Comparison of ENCODE assay signal across 9 mouse cellular contexts in genomic region chr9:110205526-110206404, GRCm38 (mm10). TPM values are rescaled to one million over a fixed set of nuclear protein-coding genes. Genes with fewer than 3 reads are reported as not detected.
A peak's percentile ranks its signal among the peaks of the same experiment; 100 is the strongest.
DNase-seq lines count a peak whose midpoint lies in the region; ATAC-seq lines count a peak whose summit lies in the region.
"Had no signal": no experiment of that assay in that cellular context is flagged by ENCODE, and none has a peak within 500 bp of the region (broad histone marks: within the 10 kb centered on the region; RNA-seq: fewer than 3 reads in every experiment).

No protein-coding gene starts in this region.

- no peaks in the 10 kb centered on the region for H3K27me3 ChIP-seq in heart, embryonic 12.5 days (replicated peaks)
- no peaks in the 10 kb centered on the region for H3K27me3 ChIP-seq in forebrain, embryonic 16.5 days (replicated peaks; ENCODE audit: control insufficient read depth, insufficient read depth, low read length)
- H3K27me3 ChIP-seq in neural tube, embryonic 12.5 days (replicated peaks): no peaks in the 10 kb centered on the region
- H3K27me3 ChIP-seq: stomach, embryonic 15.5 days had no signal

- ATAC-seq in heart, embryonic 12.5 days (ENCODE audit: insufficient number of reproducible peaks, low FRiP score): no peak
- peak; percentile 95 for ATAC-seq in forebrain, embryonic 16.5 days
- ATAC-seq in neural tube, embryonic 12.5 days (ENCODE audit: low FRiP score, low read depth): peak; percentile 94

- no peak overlapping the region for H3K4me2 ChIP-seq in heart, embryonic 12.5 days
- H3K4me2 ChIP-seq in forebrain, embryonic 16.5 days (ENCODE audit: low read length): no peak overlapping the region
- no peak overlapping the region; the same call in 1 of the 2 replicates for H3K4me2 ChIP-seq in neural tube, embryonic 12.5 days (replicated peaks)
- H3K4me2 ChIP-seq: stomach, embryonic 15.5 days had no signal

- H3K27ac ChIP-seq in heart, embryonic 12.5 days (ENCODE audit: poor library complexity, severe bottlenecking): peak overlapping the region; percentile 59; the same call in 1 of the 2 replicates
- H3K27ac ChIP-seq in forebrain, embryonic 16.5 days (ENCODE audit: low read length): peak overlapping the region; percentile 86
- H3K27ac ChIP-seq in neural tube, embryonic 12.5 days: peak overlapping the region; percentile 51
- H3K27ac ChIP-seq: stomach, embryonic 15.5 days had no signal

- 56% methylated on average over 15 of the region's 15 CpGs for WGBS in heart, embryonic 12.5 days
- WGBS in forebrain, embryonic 16.5 days: 7% methylated on average over 15 of the region's 15 CpGs
- WGBS in neural tube, embryonic 12.5 days: 31% methylated on average over 15 of the region's 15 CpGs

- H3K4me3 ChIP-seq in heart, embryonic 12.5 days: no peak overlapping the region
- no peak overlapping the region for H3K4me3 ChIP-seq in forebrain, embryonic 16.5 days (replicated peaks; ENCODE audit: low read length)
- H3K4me3 ChIP-seq in neural tube, embryonic 12.5 days: no peak overlapping the region
- H3K4me3 ChIP-seq: stomach, embryonic 15.5 days had no signal

- intact Hi-C loops in heart, postnatal 25 days (cut with DNase I): no loop called here

- no peaks in the 10 kb centered on the region for H3K9me3 ChIP-seq in heart, embryonic 12.5 days (replicated peaks)
- H3K9me3 ChIP-seq in forebrain, embryonic 16.5 days (ENCODE audit: control insufficient read depth, low read length): no peaks in the 10 kb centered on the region
- no peaks in the 10 kb centered on the region for H3K9me3 ChIP-seq in neural tube, embryonic 12.5 days
- H3K9me3 ChIP-seq: stomach, embryonic 15.5 days had no signal

- H3K4me1 ChIP-seq in heart, embryonic 12.5 days (replicated peaks): peaks cover 17% of the 10 kb centered on the region; the same call in 1 of the 2 replicates
- H3K4me1 ChIP-seq in forebrain, embryonic 16.5 days (replicated peaks; ENCODE audit: control insufficient read depth, insufficient read depth, low read length): peaks cover 27% of the 10 kb centered on the region
- peaks cover 15% of the 10 kb centered on the region for H3K4me1 ChIP-seq in neural tube, embryonic 12.5 days
- H3K4me1 ChIP-seq: stomach, embryonic 15.5 days had no signal

- DNase-seq in heart, postnatal 25 days (ENCODE audit: low spot score): no peak
- peak; percentile 54 for DNase-seq in left cerebral cortex, adult 11 months (ENCODE audit: low spot score)
- no peak for DNase-seq in thymus, postnatal 4 days
- DNase-seq in thymus, postnatal 25 days: no peak
- DNase-seq in lung, adult 18-20 months: no peak

- no peak overlapping the region for H3K9ac ChIP-seq in heart, embryonic 12.5 days
- H3K9ac ChIP-seq in forebrain, embryonic 16.5 days (replicated peaks; ENCODE audit: low read depth, low read length): no peak overlapping the region
- H3K9ac ChIP-seq in neural tube, embryonic 12.5 days: no peak overlapping the region; the same call in 1 of the 2 replicates
- H3K9ac ChIP-seq: stomach, embryonic 15.5 days had no signal

- H3K36me3 ChIP-seq in heart, embryonic 12.5 days: peaks cover 72% of the 10 kb centered on the region
- peaks cover 30% of the 10 kb centered on the region for H3K36me3 ChIP-seq in forebrain, embryonic 16.5 days (ENCODE audit: control insufficient read depth, insufficient read depth)
- peaks cover 67% of the 10 kb centered on the region for H3K36me3 ChIP-seq in neural tube, embryonic 12.5 days

RNA-seq across cellular contexts. Expression of gene Cspg5, which starts 37.8 kb away (rescaled TPM):
- polyA plus RNA-seq in heart, embryonic 12.5 days (2016; fragmentation: Nextera tagmentation; extraction: Ambion mirVana): 1.9 and 2.1 TPM in 2 replicates
- under 1 TPM; 0.13 to 0.14 TPM for total RNA-seq in heart, postnatal 25 days (2021)
- 98.9 and 115 TPM in 2 replicates for polyA plus RNA-seq in forebrain, embryonic 16.5 days (2015; fragmentation: Nextera tagmentation; extraction: Ambion mirVana)
- 36.2 and 42.6 TPM in 2 replicates for polyA plus RNA-seq in neural tube, embryonic 12.5 days (2016; fragmentation: Nextera tagmentation; extraction: Ambion mirVana)

Comparison
In these comparisons a context has a peak if more than half of its experiments do, and no peak if none do; other contexts are left out.
1. RNA of gene Cspg5, which starts 37.8 kb away (polyA plus RNA-seq): 98.9 to 115 TPM in forebrain, embryonic 16.5 days and 36.2 to 42.6 TPM in neural tube, embryonic 12.5 days; 1.9 to 2.1 TPM in heart, embryonic 12.5 days; every median in the first group is over 10 times any median in the second.
2. Peak in every context shown above with its lines, with median percentiles within 50 percentile points of each other: H3K27ac ChIP-seq.